Comparison of ENCODE assay signal across 13 mouse cellular contexts in genomic region chr10:74823395-74823794, GRCm38 (mm10).
"Had no signal": no experiment of that assay in that cellular context is flagged by ENCODE, and none has a peak within 500 bp of the region (broad histone marks: within the 10 kb centered on the region; RNA-seq: fewer than 3 reads in every experiment).

No protein-coding gene starts in this region.

- DNase-seq: kidney, postnatal 14 days; layer of hippocampus, adult 9-11 months; layer of hippocampus, postnatal 36 days; lung, embryonic 14.5 days; lung, postnatal 10 days; right cerebral cortex, postnatal 14 days; thymus, postnatal 36 days had no signal

- H3K9ac ChIP-seq: kidney, embryonic 15.5 days; limb, embryonic 15.5 days; liver, embryonic 12.5 days; lung, embryonic 14.5 days; midbrain, embryonic 13.5 days; stomach, embryonic 15.5 days had no signal

- H3K4me1 ChIP-seq: kidney, embryonic 15.5 days; limb, embryonic 15.5 days; liver, embryonic 12.5 days; midbrain, embryonic 13.5 days; stomach, embryonic 15.5 days had no signal

- H3K36me3 ChIP-seq: kidney, embryonic 15.5 days; limb, embryonic 15.5 days; liver, embryonic 12.5 days; midbrain, embryonic 13.5 days; stomach, embryonic 15.5 days had no signal

- H3K4me2 ChIP-seq: kidney, embryonic 15.5 days; limb, embryonic 15.5 days; liver, embryonic 12.5 days; lung, embryonic 14.5 days; midbrain, embryonic 13.5 days; stomach, embryonic 15.5 days had no signal

- H3K27me3 ChIP-seq: kidney, embryonic 15.5 days; limb, embryonic 15.5 days; liver, embryonic 12.5 days; midbrain, embryonic 13.5 days; stomach, embryonic 15.5 days had no signal

- H3K9me3 ChIP-seq: kidney, embryonic 15.5 days; limb, embryonic 15.5 days; liver, embryonic 12.5 days; midbrain, embryonic 13.5 days; stomach, embryonic 15.5 days had no signal

- H3K4me3 ChIP-seq: kidney, embryonic 15.5 days; limb, embryonic 15.5 days; liver, embryonic 12.5 days; midbrain, embryonic 13.5 days; stomach, embryonic 15.5 days had no signal

- ATAC-seq: liver, embryonic 12.5 days; midbrain, embryonic 13.5 days had no signal

- H3K27ac ChIP-seq: kidney, embryonic 15.5 days; limb, embryonic 15.5 days; liver, embryonic 12.5 days; macrophage; midbrain, embryonic 13.5 days; stomach, embryonic 15.5 days had no signal
